Mouse (Mus musculus) gastrocnemius, adult 18-20 months (tissue): ENCODE data around the gene Ppp1r32. TPM values are rescaled to one million over a fixed set of nuclear protein-coding genes. Genes with fewer than 3 reads are reported as not detected.

Source experiments
- DNase-seq: peaks from one replicate; pipeline ENCODE4 v3.0.0; 2021; ENCODE audit warnings: low spot score
- total RNA-seq, 2 experiments: library from RNA; stranded (reverse); gene quantifications; 2 replicates each; pipeline ENCODE4 v1.2.3; 2021

Ppp1r32 gene
- total RNA-seq, 2 experiments from 2014 or later, result 0.82 to 0.85 TPM

DNA sequence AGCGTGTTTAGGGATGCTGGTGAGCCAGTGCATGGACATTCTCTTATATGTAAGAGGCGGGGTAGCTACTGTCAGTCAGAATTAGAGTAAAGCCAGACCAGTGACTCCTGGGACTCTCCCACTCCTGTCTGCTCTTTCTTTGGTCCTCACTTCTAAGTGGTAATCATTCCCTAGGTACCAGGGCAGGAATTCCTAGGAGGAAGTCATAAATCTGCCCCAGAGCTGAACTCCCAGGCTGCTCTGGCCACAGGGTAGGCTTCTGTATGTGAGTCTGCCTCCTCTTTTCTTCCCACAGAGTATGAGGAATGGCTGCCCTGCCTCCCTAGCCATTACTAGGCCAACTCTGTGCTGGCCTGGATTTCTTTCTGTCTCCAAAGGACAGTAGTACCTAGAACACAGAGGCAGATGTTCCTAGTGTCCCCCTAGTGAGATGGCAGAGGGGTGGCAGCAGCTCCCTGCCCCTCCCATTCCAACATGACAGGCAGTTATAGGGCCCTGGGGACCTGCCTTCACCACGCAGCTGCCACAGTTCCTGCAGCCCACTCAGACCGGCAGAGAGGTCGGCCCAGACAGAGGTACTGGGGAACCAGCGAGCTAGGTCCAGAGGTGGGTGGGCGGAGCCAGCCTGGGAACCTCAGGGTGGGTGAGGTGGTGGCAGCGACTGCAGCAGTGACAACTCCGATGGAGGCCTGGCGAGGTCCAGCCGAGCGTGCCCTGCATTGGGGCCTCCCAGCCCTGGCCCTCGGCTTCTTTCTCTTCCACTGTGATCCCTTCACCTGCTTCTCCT is 57.1 kb downstream of the Ppp1r32 start:
- no peak for DNase-seq

DNA sequence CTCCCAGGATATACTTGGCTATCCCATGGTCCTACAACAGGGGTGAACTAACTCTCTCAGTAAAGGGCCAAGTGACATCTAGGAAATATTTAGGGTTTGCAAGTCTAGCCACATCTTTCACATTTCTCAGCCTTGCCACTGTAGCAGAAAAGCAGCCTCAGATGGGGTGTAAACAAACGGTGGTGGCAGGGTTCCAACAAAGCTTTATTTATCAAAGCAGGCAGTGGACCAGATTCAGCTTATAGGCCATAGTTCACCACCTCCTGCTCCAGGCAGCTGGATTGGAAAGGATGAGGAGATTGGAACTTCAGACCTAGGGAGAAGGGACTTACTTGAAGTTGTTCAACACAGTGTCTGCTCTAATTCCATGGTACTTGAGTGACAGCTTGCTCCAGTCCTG is 58.0 kb downstream of the Ppp1r32 start:
- DNase-seq, result no peak

Other genes with a start within 250 kb of the Ppp1r32 start
- not detected for gene Myrf, start 242.2 kb downstream of the Ppp1r32 start, total RNA-seq
- 1 to 10 TPM; 8.3 TPM for gene Dagla, start 178.1 kb downstream of the Ppp1r32 start, total RNA-seq
- gene Syt7, start 93.8 kb downstream of the Ppp1r32 start, total RNA-seq, result 1 to 10 TPM; 1.5 TPM
- gene Lrrc10b, start 25.5 kb downstream of the Ppp1r32 start, total RNA-seq, result under 1 TPM; 0.17 to 0.18 TPM
- 10 to 100 TPM; 15.4 to 19.8 TPM for gene Cpsf7, start 42.3 kb upstream of the Ppp1r32 start, total RNA-seq
- gene Sdhaf2, start 43.2 kb upstream of the Ppp1r32 start, total RNA-seq, result 10 to 100 TPM; 45.0 to 47.5 TPM
- 1 to 10 TPM; 3.0 to 3.2 TPM for gene Tmem216, start 73.3 kb upstream of the Ppp1r32 start, total RNA-seq
- gene Cyb561a3, start 94.2 kb upstream of the Ppp1r32 start, total RNA-seq, result 1 to 10 TPM; 5.5 to 6.6 TPM
- gene Tmem138, start 94.4 kb upstream of the Ppp1r32 start, total RNA-seq, result 1 to 10 TPM in 1 of 2 experiments, under 1 TPM in 1; 0.87 to 1.0 TPM
- 100 to 1,000 TPM; 127 to 132 TPM for gene Ddb1, start 122.4 kb upstream of the Ppp1r32 start, total RNA-seq
- 1 to 10 TPM; 3.2 to 4.6 TPM for gene Tkfc, start 122.7 kb upstream of the Ppp1r32 start, total RNA-seq
- not detected for gene Vwce, start 151.3 kb upstream of the Ppp1r32 start, total RNA-seq
- gene Pga5, start 195.1 kb upstream of the Ppp1r32 start, total RNA-seq, result not detected
- gene Vps37c, start 205.8 kb upstream of the Ppp1r32 start, total RNA-seq, result 10 to 100 TPM; 21.3 to 28.5 TPM